Mouse (Mus musculus) mouse trophoblast stem cell (cell line): ENCODE results near the gene Scyl1.

Experiments
- in situ Hi-C, 2 experiments: fragments of 300-500 bp; cut with MseI, MboI; formaldehyde crosslinking; loops; 2 replicates in 1 of 2; 3 replicates in 1 of 2; pipeline ENCODE4 v1.15.1; 2025

The Scyl1 gene

DNA sequence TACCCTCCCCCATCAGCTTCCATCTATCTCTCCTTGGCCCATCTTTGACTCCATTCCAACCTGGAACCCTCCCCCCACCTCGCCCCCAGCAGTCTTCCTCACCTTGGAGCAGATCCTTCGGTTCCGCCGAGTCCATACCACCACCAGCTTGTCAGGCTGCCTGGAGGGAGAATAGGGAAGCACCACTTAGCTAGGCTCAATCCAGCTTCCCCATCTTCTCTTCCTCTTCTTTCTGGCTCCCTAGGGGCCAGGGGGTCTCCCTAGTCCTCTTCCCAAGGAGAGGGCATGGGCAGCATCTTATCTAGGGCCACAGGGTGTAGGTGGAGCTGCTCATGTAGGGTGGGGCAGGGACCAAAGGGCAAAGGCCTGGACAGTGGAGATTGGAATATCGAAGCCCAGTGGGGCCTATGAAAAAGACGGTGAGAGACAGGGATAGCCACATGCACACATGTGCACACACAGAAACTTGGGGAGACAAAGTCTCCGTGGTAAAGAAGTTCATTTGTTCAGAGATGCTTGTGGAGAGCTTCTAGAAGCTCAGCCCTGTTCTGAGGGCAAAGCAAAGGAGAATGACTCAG, 48.3 kb downstream of the Scyl1 start:
- in situ Hi-C loops, result no loop called here

- in situ Hi-C loops, result no loop called here
These were observed 50.0 kb downstream of the Scyl1 start for GRCm38 (mm10) chr19:5721233-5721632.

DNA sequence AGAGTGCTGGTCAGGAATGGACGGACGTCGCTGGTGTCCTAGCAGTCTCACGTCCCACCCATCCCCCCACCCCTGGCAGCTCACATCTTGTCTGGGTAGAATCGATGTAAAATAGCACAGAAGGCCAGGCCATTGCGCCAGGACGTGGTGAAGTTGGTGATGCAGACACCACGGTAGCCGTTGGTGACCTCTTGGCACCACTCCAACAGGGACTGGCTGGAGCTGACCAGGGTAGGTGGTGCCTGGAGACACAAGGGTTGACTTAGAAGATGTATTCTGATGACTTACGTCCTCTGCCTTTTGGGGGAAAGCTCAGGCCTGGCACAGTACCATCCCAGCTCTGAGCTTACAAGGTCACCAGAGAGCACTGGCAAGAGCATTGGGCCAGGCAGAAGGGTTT, 54.3 kb downstream of the Scyl1 start:
- in situ Hi-C loops, result loop anchor here in 1 of 2 experiments (10.0 kb wide), 1 partner anchor 58 kb away; the partner anchor contains the start of gene Scyl1

GRCm38 (mm10) chr19:5715793-5716688, 55.2 kb downstream of the Scyl1 start:
- in situ Hi-C loops, result loop anchor here in 1 of 2 experiments (10.0 kb wide), 1 partner anchor 59 kb away; the partner anchor contains the start of gene Scyl1

GRCm38 (mm10) chr19:5713730-5714129, 57.5 kb downstream of the Scyl1 start:
- in situ Hi-C loops, result loop anchor here in 1 of 2 experiments (10.0 kb wide), 1 partner anchor 61 kb away; the partner anchor contains the start of gene Scyl1

- in situ Hi-C loops, result loop anchor here in 1 of 2 experiments (10.0 kb wide), 1 partner anchor 62 kb away; the partner anchor contains the start of gene Scyl1
These were observed 58.0 kb downstream of the Scyl1 start for GRCm38 (mm10) chr19:5713255-5713654.

GRCm38 (mm10) chr19:5711907-5712460, 59.2 kb downstream of the Scyl1 start:
- in situ Hi-C loops, result loop anchor here in 1 of 2 experiments (10.0 kb wide), 1 partner anchor 63 kb away; the partner anchor contains the start of gene Scyl1

GRCm38 (mm10) chr19:5711218-5711617, 60.0 kb downstream of the Scyl1 start:
- in situ Hi-C loops, result loop anchor here in 1 of 2 experiments (10.0 kb wide), 1 partner anchor 64 kb away; the partner anchor contains the start of gene Scyl1

- in situ Hi-C loops, result loop anchor here in 1 of 2 experiments (10.0 kb wide), 1 partner anchor 64 kb away; the partner anchor contains the start of gene Scyl1
These were observed 60.6 kb downstream of the Scyl1 start for GRCm38 (mm10) chr19:5710581-5710980.

DNA sequence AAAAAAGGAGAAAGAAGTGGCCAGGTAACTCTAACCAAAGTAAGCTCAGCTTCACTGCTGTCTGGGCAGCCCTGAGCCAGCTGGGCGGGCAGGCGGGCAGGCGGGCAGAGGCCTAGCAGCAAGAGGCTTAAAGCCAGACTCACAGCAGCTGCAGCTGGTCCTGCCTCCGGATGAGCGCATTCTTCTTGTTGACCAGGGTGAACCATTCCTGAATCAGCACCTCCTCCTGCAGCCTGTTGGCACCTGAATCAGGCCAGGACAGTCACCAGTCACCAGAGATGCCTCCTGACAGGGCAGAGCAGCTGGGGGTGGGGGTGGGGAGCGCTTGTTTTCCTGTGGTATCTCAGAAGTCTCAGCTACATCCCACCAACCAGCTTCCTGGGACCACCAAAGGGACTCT, 61.2 kb downstream of the Scyl1 start:
- in situ Hi-C loops, result loop anchor here in 1 of 2 experiments (10.0 kb wide), 1 partner anchor 65 kb away; the partner anchor contains the start of gene Scyl1
